Mouse (Mus musculus) kidney, embryonic 15.5 days (tissue): ENCODE results near the gene Slc25a10. TPM values are rescaled to one million over a fixed set of nuclear protein-coding genes. Genes with fewer than 3 reads are reported as not detected.

ENCODE experiments used
- ATAC-seq: fragments of 200-750 bp; cut with Nextera tagmentation; replicated peaks from 2 replicates; pipeline ENCODE4 v1.8.0; 2017; ENCODE audit warnings: moderate TSS enrichment; ENCODE audit not compliant: low FRiP score
- H3K27ac ChIP-seq: fragments of 300-500 bp; sonication (generic); 2 replicates; pipeline ENCODE4 v1.5.1; 2015; ENCODE audit warnings: mild to moderate bottlenecking, inconsistent platforms
- H3K27me3 ChIP-seq: fragments of 300-500 bp; sonication (generic); 2 replicates; pipeline ENCODE4 v1.6.1; 2015; ENCODE audit warnings: inconsistent platforms
- H3K36me3 ChIP-seq: fragments of 300-500 bp; sonication (generic); 2 replicates; pipeline ENCODE4 v1.6.1; 2015; ENCODE audit warnings: inconsistent platforms
- H3K4me1 ChIP-seq: fragments of 300-500 bp; sonication (generic); 2 replicates; pipeline ENCODE4 v1.6.1; 2015; ENCODE audit warnings: inconsistent platforms
- H3K4me2 ChIP-seq: fragments of 300-500 bp; sonication (generic); 2 replicates; pipeline ENCODE4 v1.6.1; 2015; ENCODE audit warnings: moderate library complexity, mild to moderate bottlenecking, inconsistent platforms
- H3K4me3 ChIP-seq: fragments of 300-500 bp; sonication (generic); replicated peaks from 2 replicates; pipeline ENCODE4 v1.5.1; 2015; ENCODE audit warnings: mild to moderate bottlenecking, inconsistent platforms
- H3K9ac ChIP-seq: fragments of 300-500 bp; sonication (generic); 2 replicates; pipeline ENCODE4 v1.6.1; 2015; ENCODE audit warnings: mild to moderate bottlenecking, inconsistent platforms
- H3K9me3 ChIP-seq: fragments of 300-500 bp; sonication (generic); replicated peaks from 2 replicates; pipeline ENCODE4 v1.6.1; 2016; ENCODE audit warnings: inconsistent platforms
- WGBS: fragments of 180-500 bp; shearing (Covaris S2); methylation state at CpG from one replicate; pipeline ENCODE4 v1.1.7; 2015; ENCODE audit warnings: mixed read lengths; 5-methylcytosine and 5-hydroxymethylcytosine counted together
- polyA plus RNA-seq: library from polyadenylated mRNA; unstranded; fragments of >200 nt; fragmentation: Nextera tagmentation; extraction: Ambion mirVana; gene quantifications from 2 replicates; pipeline ENCODE4 v1.2.1, GENCODE M21; 2015

Gene Slc25a10
- polyA plus RNA-seq, 1 experiment from 2014 or later, result 91.9 TPM

- Histone ChIP-seq H3K36me3 (no peaks in the 10 kb centered on the region), H3K4me2 (peak overlapping the region; percentile 77; the same call in 1 of the 2 replicates), H3K9ac (no peak overlapping the region), H3K4me3 (0 out of 2 replicates have a peak overlapping the region, but pooled peaks have one; percentile 42), H3K27ac (no peak overlapping the region), H3K27me3 (peaks cover 77% of the 10 kb centered on the region), H3K9me3 (no peaks in the 10 kb centered on the region), H3K4me1 (peaks cover 18% of the 10 kb centered on the region)
- ATAC-seq, result no peak
- WGBS, result 22% methylated on average over 9 of the region's 9 CpGs
These were observed 40.0 kb downstream of the Slc25a10 start for GRCm38 (mm10) chr11:120531646-120532045.

GRCm38 (mm10) chr11:120534093-120534492 is 42.5 kb downstream of the Slc25a10 start:
- Histone ChIP-seq H3K27ac (no peak overlapping the region), H3K4me2 (no peak overlapping the region), H3K9me3 (no peaks in the 10 kb centered on the region), H3K9ac (no peak overlapping the region), H3K36me3 (no peaks in the 10 kb centered on the region), H3K4me1 (peaks cover 32% of the 10 kb centered on the region), H3K4me3 (no peak overlapping the region), H3K27me3 (peaks cover 60% of the 10 kb centered on the region)
- no peak for ATAC-seq
- 86% methylated on average over 8 of the region's 8 CpGs for WGBS

DNA sequence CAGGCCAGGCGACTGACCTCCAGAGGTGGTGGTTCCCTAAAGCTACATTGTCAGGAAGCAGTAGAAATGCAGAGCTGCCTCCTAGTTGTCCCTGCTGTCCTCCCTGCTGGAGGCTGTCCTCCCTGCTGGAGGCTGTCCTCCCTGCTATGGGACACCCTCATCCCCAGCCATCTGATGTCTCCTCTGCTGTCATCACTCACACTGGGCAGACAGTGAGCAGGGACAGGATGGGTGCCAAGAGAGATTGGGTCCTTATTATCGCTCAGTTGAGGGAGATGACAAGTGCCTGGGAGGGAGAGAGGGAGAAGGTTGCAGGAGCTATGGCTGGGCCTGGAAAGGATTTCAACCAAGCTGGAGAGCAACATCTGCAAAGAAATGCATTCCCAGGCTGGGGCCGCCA is 43.5 kb downstream of the Slc25a10 start:
- no peak for ATAC-seq
- Histone ChIP-seq H3K4me1 (peaks cover 40% of the 10 kb centered on the region), H3K27ac (no peak overlapping the region), H3K27me3 (peaks cover 49% of the 10 kb centered on the region), H3K4me2 (no peak overlapping the region), H3K9ac (no peak overlapping the region), H3K36me3 (no peaks in the 10 kb centered on the region), H3K4me3 (no peak overlapping the region), H3K9me3 (no peaks in the 10 kb centered on the region)
- WGBS, result 76% methylated on average over 3 of the region's 3 CpGs

DNA sequence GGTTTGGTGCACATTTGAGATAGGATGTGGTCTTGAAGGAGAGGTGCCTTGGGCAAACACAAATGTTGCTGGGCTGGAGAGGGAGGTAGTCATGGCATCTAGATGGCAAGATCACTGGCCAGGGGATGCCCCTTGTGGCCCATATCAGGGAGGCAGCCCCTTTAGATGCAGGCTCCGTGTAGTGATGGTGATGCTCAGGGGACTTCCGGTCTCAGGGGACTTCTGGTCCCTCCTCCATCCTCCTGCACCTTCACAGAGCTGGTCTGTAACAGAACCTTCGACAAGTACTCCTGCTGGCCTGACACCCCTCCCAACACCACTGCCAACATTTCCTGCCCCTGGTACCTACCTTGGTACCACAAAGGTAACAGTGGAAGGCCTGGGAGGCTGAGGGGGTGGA is 44.2 kb downstream of the Slc25a10 start:
- H3K9ac ChIP-seq, result no peak overlapping the region
- no peaks in the 10 kb centered on the region for H3K36me3 ChIP-seq
- H3K4me1 ChIP-seq, result peaks cover 40% of the 10 kb centered on the region
- no peak for ATAC-seq
- no peak overlapping the region for H3K4me3 ChIP-seq
- no peak overlapping the region for H3K27ac ChIP-seq
- 80% methylated on average over 3 of the region's 3 CpGs for WGBS
- H3K27me3 ChIP-seq, result peaks cover 43% of the 10 kb centered on the region
- H3K9me3 ChIP-seq, result no peaks in the 10 kb centered on the region
- H3K4me2 ChIP-seq, result no peak overlapping the region

DNA sequence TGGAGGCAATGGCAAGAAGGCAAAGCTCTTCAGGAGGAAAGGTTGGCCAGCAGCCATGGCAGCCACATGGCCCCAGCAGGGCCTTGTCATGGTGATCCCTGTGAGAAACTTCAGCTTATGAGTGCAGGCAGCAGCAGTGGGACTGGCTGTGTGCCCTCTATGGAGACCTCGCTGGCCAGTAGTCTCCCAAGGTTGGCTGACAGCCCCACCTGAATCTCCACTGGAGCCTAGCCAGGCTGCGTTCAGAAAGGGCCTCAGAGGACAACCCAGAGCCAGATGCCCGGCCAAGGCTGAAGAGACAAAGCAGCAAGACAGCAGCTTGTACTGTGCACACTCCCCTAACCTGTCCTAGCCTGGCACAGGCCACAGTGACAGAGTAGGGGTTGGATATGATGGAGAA is 46.8 kb downstream of the Slc25a10 start:
- Histone ChIP-seq H3K27ac (peak overlapping the region; percentile 95), H3K4me2 (no peak overlapping the region), H3K4me1 (peaks cover 34% of the 10 kb centered on the region), H3K9me3 (no peaks in the 10 kb centered on the region), H3K36me3 (peaks cover 23% of the 10 kb centered on the region), H3K4me3 (no peak overlapping the region), H3K9ac (no peak overlapping the region), H3K27me3 (peaks cover 16% of the 10 kb centered on the region)
- WGBS, result 58% methylated on average over 3 of the region's 3 CpGs
- 0 out of 2 replicates have a peak, but pooled peaks have one; percentile 0 for ATAC-seq

GRCm38 (mm10) chr11:120538955-120539284 is 47.3 kb downstream of the Slc25a10 start:
- Histone ChIP-seq H3K4me1 (peaks cover 34% of the 10 kb centered on the region), H3K9ac (no peak overlapping the region), H3K27me3 (peaks cover 13% of the 10 kb centered on the region; the same call in 1 of the 2 replicates), H3K36me3 (peaks cover 27% of the 10 kb centered on the region), H3K27ac (peak overlapping the region; percentile 95), H3K4me2 (no peak overlapping the region), H3K9me3 (no peaks in the 10 kb centered on the region), H3K4me3 (no peak overlapping the region)
- 0 out of 2 replicates have a peak, but pooled peaks have one; percentile 10 for ATAC-seq
- WGBS, result 39% methylated on average over 8 of the region's 8 CpGs

- peak; percentile 90 for ATAC-seq
- 15% methylated on average over 10 of the region's 10 CpGs for WGBS
- Histone ChIP-seq H3K27me3 (peaks cover 9% of the 10 kb centered on the region; the same call in 1 of the 2 replicates), H3K4me2 (peak overlapping the region; percentile 42), H3K27ac (peak overlapping the region; percentile 95), H3K9ac (0 out of 2 replicates have a peak overlapping the region, but pooled peaks have one; percentile 18), H3K36me3 (peaks cover 33% of the 10 kb centered on the region), H3K4me3 (no peak overlapping the region), H3K9me3 (no peaks in the 10 kb centered on the region), H3K4me1 (peaks cover 34% of the 10 kb centered on the region)
These were observed 47.8 kb downstream of the Slc25a10 start for GRCm38 (mm10) chr11:120539285-120540014.

DNA sequence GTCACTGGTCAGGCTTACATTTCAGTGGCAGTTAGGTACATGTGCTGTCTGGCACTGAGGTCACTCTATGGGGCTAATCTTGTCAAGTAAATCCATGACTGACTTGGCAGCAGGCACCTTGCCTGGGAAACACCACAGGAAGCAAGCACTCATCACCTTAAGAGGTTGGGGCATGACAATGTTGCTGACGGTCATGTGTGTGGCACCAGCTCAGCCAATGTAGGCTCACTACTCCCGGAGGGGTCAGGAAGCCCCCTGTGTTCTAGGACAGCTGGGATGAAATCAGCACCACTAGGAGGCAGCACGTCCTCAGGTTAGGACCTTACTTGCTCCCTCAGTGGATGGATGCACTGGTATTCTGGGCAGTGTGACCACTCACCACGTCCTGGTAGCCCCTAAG is 50.3 kb downstream of the Slc25a10 start:
- peak overlapping the region; percentile 15; the same call in 1 of the 2 replicates for H3K27ac ChIP-seq
- no peak overlapping the region for H3K4me3 ChIP-seq

GRCm38 (mm10) chr11:120542376-120542775 is 50.7 kb downstream of the Slc25a10 start:
- 83% methylated on average over 6 of the region's 6 CpGs for WGBS
- H3K4me1 ChIP-seq, result peaks cover 50% of the 10 kb centered on the region
- no peak overlapping the region for H3K9ac ChIP-seq
- no peak overlapping the region for H3K4me3 ChIP-seq
- H3K9me3 ChIP-seq, result no peaks in the 10 kb centered on the region
- H3K27me3 ChIP-seq, result no peaks in the 10 kb centered on the region
- H3K27ac ChIP-seq, result peak overlapping the region; percentile 15; the same call in 1 of the 2 replicates
- no peak for ATAC-seq
- no peak overlapping the region for H3K4me2 ChIP-seq
- peaks cover 49% of the 10 kb centered on the region for H3K36me3 ChIP-seq

More for the DNA sequence above, 50.3 kb downstream of the Slc25a10 start:
- no peaks in the 10 kb centered on the region for H3K9me3 ChIP-seq
- no peak overlapping the region for H3K4me2 ChIP-seq
- peaks cover 49% of the 10 kb centered on the region for H3K36me3 ChIP-seq
- 43% methylated on average over 4 of the region's 4 CpGs for WGBS
- no peak overlapping the region for H3K9ac ChIP-seq
- H3K27me3 ChIP-seq, result no peaks in the 10 kb centered on the region
- peaks cover 48% of the 10 kb centered on the region for H3K4me1 ChIP-seq
- no peak for ATAC-seq

GRCm38 (mm10) chr11:120545964-120546363 is 54.3 kb downstream of the Slc25a10 start:
- 92% methylated on average over 3 of the region's 3 CpGs for WGBS
- H3K4me1 ChIP-seq, result peaks cover 44% of the 10 kb centered on the region
- no peak for ATAC-seq
- no peaks in the 10 kb centered on the region for H3K27me3 ChIP-seq
- no peaks in the 10 kb centered on the region for H3K9me3 ChIP-seq
- no peak overlapping the region for H3K4me2 ChIP-seq
- no peak overlapping the region for H3K4me3 ChIP-seq
- H3K27ac ChIP-seq, result no peak overlapping the region
- H3K36me3 ChIP-seq, result peaks cover 49% of the 10 kb centered on the region
- H3K9ac ChIP-seq, result no peak overlapping the region

DNA sequence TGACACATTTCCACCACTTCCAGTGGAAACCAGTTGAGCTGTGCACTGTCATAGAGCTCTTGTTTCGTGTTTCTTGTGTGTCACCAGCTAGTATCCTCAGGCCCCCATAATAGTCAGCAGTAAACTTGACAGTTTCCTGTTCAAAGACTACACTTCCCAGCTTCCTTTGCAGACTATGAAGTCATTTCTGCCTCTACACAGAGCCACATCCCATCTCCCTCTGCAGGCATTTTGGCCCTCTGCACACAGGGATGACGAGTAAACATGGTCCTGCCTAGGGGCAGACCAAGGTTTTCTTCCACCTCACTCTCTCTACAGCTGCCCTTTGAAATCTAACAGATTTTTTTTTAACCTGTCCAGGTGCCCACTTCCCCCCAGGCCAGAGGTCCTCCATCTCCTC is 55.8 kb downstream of the Slc25a10 start:
- WGBS, result 58% methylated on average over 2 of the region's 2 CpGs
- H3K9me3 ChIP-seq, result no peaks in the 10 kb centered on the region
- H3K27me3 ChIP-seq, result no peaks in the 10 kb centered on the region
- H3K4me2 ChIP-seq, result 0 out of 2 replicates have a peak overlapping the region, but pooled peaks have one; percentile 86
- no peak for ATAC-seq
- H3K27ac ChIP-seq, result no peak overlapping the region
- no peak overlapping the region for H3K9ac ChIP-seq
- H3K4me1 ChIP-seq, result peaks cover 42% of the 10 kb centered on the region
- H3K36me3 ChIP-seq, result peaks cover 36% of the 10 kb centered on the region
- peak overlapping the region; percentile 4; the same call in 1 of the 2 replicates for H3K4me3 ChIP-seq

GRCm38 (mm10) chr11:120548214-120548613 is 56.6 kb downstream of the Slc25a10 start:
- peak overlapping the region; percentile 96; the same call in 1 of the 2 replicates for H3K27ac ChIP-seq

More at GRCm38 (mm10) chr11:120548214-120548613, 56.6 kb downstream of the Slc25a10 start:
- peak overlapping the region; percentile 86 for H3K4me2 ChIP-seq
- peaks cover 42% of the 10 kb centered on the region for H3K4me1 ChIP-seq
- no peaks in the 10 kb centered on the region for H3K9me3 ChIP-seq
- 79% methylated on average over 3 of the region's 3 CpGs for WGBS
- ATAC-seq, result no peak
- H3K36me3 ChIP-seq, result peaks cover 28% of the 10 kb centered on the region
- no peaks in the 10 kb centered on the region for H3K27me3 ChIP-seq
- peak overlapping the region; percentile 97 for H3K4me3 ChIP-seq
- peak overlapping the region; percentile 96 for H3K9ac ChIP-seq
